Mouse (Mus musculus) thymus, postnatal 25 days (tissue): ENCODE data around the gene Crybb3.
"Not testable (repeated sequence)": the region's sequence is repeated elsewhere in the genome, so short reads cannot be mapped to it uniquely, and the experiment has no call there.

Source experiments
- DNase-seq: peaks from one replicate; pipeline ENCODE4 v3.0.0; 2022

The Crybb3 gene

GRCm38 (mm10) chr5:113081439-113081838 lies at the start of gene Crybb3:
TSS of gene Crybb3 (minus strand) at chr5:113081584.
- DNase-seq, result no peak

- DNase-seq, result no peak
Observed at GRCm38 (mm10) chr5:113128426-113128825, 47.0 kb upstream of the Crybb3 start.

- DNase-seq, result no peak
Observed at GRCm38 (mm10) chr5:113126476-113126875, 45.1 kb upstream of the Crybb3 start.

GRCm38 (mm10) chr5:113123693-113124092 lies 42.3 kb upstream of the Crybb3 start:
- no peak for DNase-seq

- no peak for DNase-seq
Observed at GRCm38 (mm10) chr5:113122326-113123054, 41.1 kb upstream of the Crybb3 start.

- no peak for DNase-seq
Observed at GRCm38 (mm10) chr5:113121591-113121875, 40.1 kb upstream of the Crybb3 start.

- DNase-seq, result no peak
Observed at GRCm38 (mm10) chr5:113120741-113121590, 39.6 kb upstream of the Crybb3 start.

- no peak for DNase-seq
Observed at GRCm38 (mm10) chr5:113119861-113120465, 38.6 kb upstream of the Crybb3 start.

GRCm38 (mm10) chr5:113119291-113119690 lies 37.9 kb upstream of the Crybb3 start:
- no peak for DNase-seq

GRCm38 (mm10) chr5:113118695-113119094 lies 37.3 kb upstream of the Crybb3 start:
- no peak for DNase-seq

GRCm38 (mm10) chr5:113117361-113117760 lies 36.0 kb upstream of the Crybb3 start:
- no peak for DNase-seq

GRCm38 (mm10) chr5:113115896-113116295 lies 34.5 kb upstream of the Crybb3 start:
- DNase-seq, result no peak

GRCm38 (mm10) chr5:113114264-113115225 lies 33.2 kb upstream of the Crybb3 start:
- DNase-seq, result no peak

- DNase-seq, result no peak
Observed at GRCm38 (mm10) chr5:113113120-113113519, 31.7 kb upstream of the Crybb3 start.

- no peak for DNase-seq
Observed at GRCm38 (mm10) chr5:113111336-113111735, 30.0 kb upstream of the Crybb3 start.

GRCm38 (mm10) chr5:113110929-113111328 lies 29.5 kb upstream of the Crybb3 start:
- DNase-seq, result no peak

- DNase-seq, result not testable (repeated sequence)
Observed at GRCm38 (mm10) chr5:113109651-113110050, 28.3 kb upstream of the Crybb3 start.

GRCm38 (mm10) chr5:113108165-113108764 lies 26.9 kb upstream of the Crybb3 start:
- DNase-seq, result no peak

GRCm38 (mm10) chr5:113107709-113108108 lies 26.3 kb upstream of the Crybb3 start:
- DNase-seq, result no peak

- no peak for DNase-seq
Observed at GRCm38 (mm10) chr5:113106594-113106993, 25.2 kb upstream of the Crybb3 start.

GRCm38 (mm10) chr5:113105481-113105880 lies 24.1 kb upstream of the Crybb3 start:
- no peak for DNase-seq

- no peak for DNase-seq
Observed at GRCm38 (mm10) chr5:113105035-113105434, 23.7 kb upstream of the Crybb3 start.
